Mouse (Mus musculus) forebrain, embryonic 11.5 days (tissue): ENCODE data around the gene Sowahd. TPM values are rescaled to one million over a fixed set of nuclear protein-coding genes. Genes with fewer than 3 reads are reported as not detected.

ENCODE experiments used
- ATAC-seq: fragments of 200-750 bp; cut with Nextera tagmentation; replicated peaks from 2 replicates; pipeline ENCODE4 v1.8.0; 2017; ENCODE audit warnings: moderate TSS enrichment; ENCODE audit not compliant: low FRiP score
- DNase-seq: peaks from one replicate; pipeline ENCODE4 v3.0.0-alpha.2; 2017; ENCODE audit warnings: low spot score
- H3K27ac ChIP-seq: fragments of 300-500 bp; sonication (generic); 2 replicates; pipeline ENCODE4 v1.5.1; 2014; ENCODE audit warnings: low read depth, low read length
- H3K27me3 ChIP-seq: fragments of 300-500 bp; sonication (generic); 2 replicates; pipeline ENCODE4 v1.6.1; 2014; ENCODE audit warnings: mild to moderate bottlenecking, low read length, mixed read lengths; ENCODE audit not compliant: control insufficient read depth, insufficient read depth
- H3K36me3 ChIP-seq: fragments of 300-500 bp; sonication (generic); 2 replicates; pipeline ENCODE4 v1.6.1; 2014; ENCODE audit warnings: mild to moderate bottlenecking, low read length, moderate library complexity, mixed read lengths; ENCODE audit not compliant: control insufficient read depth, insufficient read depth
- H3K4me1 ChIP-seq: fragments of 300-500 bp; sonication (generic); replicated peaks from 2 replicates; pipeline ENCODE4 v1.6.1; 2014; ENCODE audit warnings: low read length, mixed read lengths; ENCODE audit not compliant: control insufficient read depth, insufficient read depth
- H3K4me2 ChIP-seq: fragments of 300-500 bp; sonication (generic); 2 replicates; pipeline ENCODE4 v1.6.1; 2014; ENCODE audit warnings: low read depth, mild to moderate bottlenecking, low read length, moderate library complexity, mixed read lengths; ENCODE audit not compliant: severe bottlenecking
- H3K4me3 ChIP-seq: fragments of 300-500 bp; sonication (generic); 2 replicates; pipeline ENCODE4 v1.5.1; 2014; ENCODE audit warnings: low read depth, low read length
- H3K9ac ChIP-seq: fragments of 300-500 bp; sonication (generic); 2 replicates; pipeline ENCODE4 v1.6.1; 2014; ENCODE audit warnings: low read length
- H3K9me3 ChIP-seq: fragments of 300-500 bp; sonication (generic); 2 replicates; pipeline ENCODE4 v1.6.1; 2016; ENCODE audit warnings: low read length, mixed read lengths; ENCODE audit not compliant: control insufficient read depth
- WGBS: fragments of 180-500 bp; shearing (Covaris S2); extraction: QIAGEN DNeasy Blood & Tissue Kit; methylation state at CpG from one replicate; pipeline ENCODE4 v1.1.7; 2014; 5-methylcytosine and 5-hydroxymethylcytosine counted together
- polyA plus RNA-seq: library from polyadenylated mRNA; unstranded; fragments of >200 nt; fragmentation: Nextera tagmentation; extraction: Ambion mirVana; gene quantifications from 2 replicates; pipeline ENCODE4 v1.2.1, GENCODE M21; 2014

The Sowahd gene
- polyA plus RNA-seq, 1 experiment from 2014 or later, result not detected

DNA sequence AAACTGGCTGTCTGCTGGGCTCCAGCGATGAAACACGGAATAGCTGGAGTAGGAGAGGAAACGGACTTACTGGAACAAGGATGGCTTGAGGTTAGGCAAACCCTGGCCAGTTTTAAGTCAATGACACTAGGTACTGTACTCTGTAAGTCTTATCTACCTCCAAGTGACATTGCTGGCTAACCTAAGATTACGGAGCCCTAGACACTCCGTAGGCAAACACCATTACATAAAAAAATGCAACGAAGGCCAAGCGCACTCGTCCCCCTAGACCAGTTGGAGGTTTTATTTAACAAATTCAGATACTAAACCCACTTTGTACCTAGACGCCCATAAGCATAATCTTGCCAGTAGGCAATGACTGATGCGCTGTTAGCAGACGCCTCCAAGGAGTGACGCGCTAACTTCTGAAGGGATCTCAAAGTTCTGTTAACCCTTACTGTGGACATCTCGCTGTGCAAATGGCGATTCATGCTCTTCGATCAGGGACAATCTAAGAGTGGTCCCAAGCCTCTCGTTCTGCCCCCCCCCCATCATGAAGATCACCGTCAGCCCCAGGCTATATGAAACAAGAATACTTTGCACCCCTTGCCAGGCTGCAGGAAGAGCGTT lies 35.8 kb downstream of the Sowahd start:
- Histone ChIP-seq H3K27me3 (no peaks in the 10 kb centered on the region), H3K4me3 (peak overlapping the region; percentile 56), H3K9me3 (no peaks in the 10 kb centered on the region), H3K36me3 (peaks cover 3% of the 10 kb centered on the region; the same call in 1 of the 2 replicates), H3K9ac (peak overlapping the region; percentile 81), H3K4me2 (peak overlapping the region; percentile 59), H3K27ac (peak overlapping the region; percentile 64; the same call in 1 of the 2 replicates), H3K4me1 (no peaks in the 10 kb centered on the region)
- ATAC-seq, result no peak; the same call in none of the 2 replicates
- no peak for DNase-seq
- WGBS, result 23% methylated on average over 19 of the region's 19 CpGs

DNA sequence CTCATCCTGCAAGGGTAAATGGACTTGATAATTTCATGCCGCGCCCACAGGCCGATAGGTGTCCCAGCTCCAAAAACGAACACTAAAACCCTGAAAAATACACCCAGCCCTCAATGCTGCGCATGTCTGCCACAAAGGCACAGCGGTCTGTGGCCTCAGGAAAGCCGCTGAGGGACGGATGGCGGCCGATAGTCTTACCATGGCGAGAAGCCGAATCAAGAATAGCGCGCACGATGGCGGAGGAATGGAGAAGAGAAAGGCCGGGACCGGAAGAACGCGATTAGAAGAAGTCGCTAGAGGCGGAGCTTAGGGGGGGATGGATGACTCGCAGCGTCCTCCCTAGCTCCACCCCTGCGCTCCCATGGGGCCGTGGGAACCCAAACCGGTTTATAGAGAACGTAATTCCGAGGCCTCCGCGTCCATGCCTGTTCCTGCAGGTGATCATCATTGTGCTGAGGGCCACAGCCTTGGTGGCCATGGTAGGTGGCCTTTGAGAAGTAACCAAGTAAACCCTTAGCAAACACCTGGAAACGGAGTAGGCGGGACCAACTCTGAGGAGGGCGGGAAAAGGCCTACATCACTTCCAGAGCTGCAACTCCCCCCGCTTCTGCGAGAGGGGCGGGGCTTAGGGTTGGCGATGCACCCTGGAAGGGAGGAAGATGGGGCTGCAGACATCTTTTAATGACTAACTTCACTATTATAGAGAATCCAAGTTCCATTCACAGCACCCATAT lies 36.4 kb downstream of the Sowahd start, which contains the start of gene Rpl39:
Gene Rpl39, minus strand, starts transcription at position 476 of the 734 bp plus-strand sequence.
- WGBS, result 15% methylated on average over 37 of the region's 38 CpGs
- Histone ChIP-seq H3K36me3 (peaks cover 3% of the 10 kb centered on the region; the same call in 1 of the 2 replicates), H3K27me3 (no peaks in the 10 kb centered on the region), H3K9me3 (no peaks in the 10 kb centered on the region), H3K27ac (peak within 1 kb of the TSS; percentile 66), H3K9ac (peak within 1 kb of the TSS; percentile 81), H3K4me2 (peak within 1 kb of the TSS; percentile 59), H3K4me1 (no peaks in the 10 kb centered on the region), H3K4me3 (peak within 1 kb of the TSS; percentile 56)
- peak; percentile 86 for DNase-seq
- ATAC-seq, result peak; percentile 95

DNA sequence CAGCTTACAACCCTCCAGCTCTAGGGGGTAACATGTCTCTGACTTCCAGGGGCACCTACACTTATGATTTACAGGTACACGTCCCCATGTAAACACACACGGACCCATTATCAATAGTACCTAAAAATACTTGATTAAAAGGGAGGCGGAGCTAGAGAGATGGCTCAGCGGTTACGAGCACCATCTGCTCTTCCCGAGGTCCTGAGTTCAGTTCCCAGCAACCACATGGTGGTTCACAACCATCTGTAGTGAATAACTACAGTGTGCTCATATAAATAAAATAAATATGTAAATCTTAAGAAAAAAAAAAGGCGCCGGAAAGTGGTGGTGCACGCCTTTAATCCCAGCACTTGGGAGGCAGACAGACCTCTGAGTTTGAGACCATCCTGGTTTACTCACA lies 37.0 kb downstream of the Sowahd start:
- Histone ChIP-seq H3K4me2 (peak overlapping the region; percentile 36; the same call in 1 of the 2 replicates), H3K4me1 (no peaks in the 10 kb centered on the region), H3K9me3 (no peaks in the 10 kb centered on the region), H3K9ac (peak overlapping the region; percentile 52; the same call in 1 of the 2 replicates), H3K4me3 (peak overlapping the region; percentile 56), H3K36me3 (peaks cover 3% of the 10 kb centered on the region; the same call in 1 of the 2 replicates), H3K27ac (peak overlapping the region; percentile 53; the same call in 1 of the 2 replicates), H3K27me3 (no peaks in the 10 kb centered on the region)
- DNase-seq (no peak), ATAC-seq (no peak)
- WGBS, result 23% methylated on average over 9 of the region's 9 CpGs

DNA sequence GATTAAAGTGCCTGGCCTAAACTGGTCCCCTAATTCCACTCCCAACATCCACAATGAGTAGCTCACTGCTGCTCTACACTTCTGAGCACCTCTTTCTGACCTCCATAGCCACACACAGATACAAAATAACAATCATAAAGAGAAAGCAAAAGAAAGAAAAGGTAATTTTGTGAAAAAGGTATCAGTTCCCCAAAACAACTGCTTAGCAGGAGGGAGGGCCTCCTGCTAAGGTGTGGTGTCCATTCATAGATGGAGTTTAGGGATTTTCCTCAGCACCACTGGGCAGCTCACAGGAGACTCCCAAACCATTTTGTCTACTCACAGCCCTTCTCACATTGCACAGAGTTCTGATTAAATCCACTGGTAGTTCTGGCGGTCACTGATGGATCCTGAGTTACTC lies 40.1 kb downstream of the Sowahd start:
- H3K4me1 ChIP-seq, result no peaks in the 10 kb centered on the region
- H3K4me2 ChIP-seq, result no peak overlapping the region
- WGBS, result 83% methylated on average over 1 of the region's 1 CpGs
- no peak overlapping the region for H3K9ac ChIP-seq
- no peak overlapping the region for H3K4me3 ChIP-seq
- ATAC-seq (no peak), DNase-seq (no peak)
- H3K27me3 ChIP-seq, result no peaks in the 10 kb centered on the region
- H3K36me3 ChIP-seq, result no peaks in the 10 kb centered on the region
- no peaks in the 10 kb centered on the region for H3K9me3 ChIP-seq
- no peak overlapping the region for H3K27ac ChIP-seq

DNA sequence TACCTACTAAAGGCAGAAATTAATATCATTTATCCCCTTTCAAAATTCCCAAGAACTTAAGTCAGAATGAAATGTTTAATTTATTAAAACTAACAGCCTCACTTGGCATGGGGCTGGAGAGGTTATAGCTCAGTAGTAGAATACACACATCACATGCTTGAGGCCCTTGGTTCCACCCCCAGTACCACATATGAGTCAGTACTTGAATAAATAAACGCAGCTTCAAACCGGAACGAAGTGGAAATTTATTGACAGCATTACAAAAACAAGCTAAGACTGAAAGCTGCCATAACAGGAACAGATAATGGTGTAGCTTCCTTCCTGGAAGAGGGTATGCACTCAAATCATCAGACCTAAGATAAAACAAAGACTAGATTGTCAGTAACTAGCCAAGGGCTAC lies 42.8 kb downstream of the Sowahd start:
- Histone ChIP-seq H3K36me3 (no peaks in the 10 kb centered on the region), H3K4me1 (no peaks in the 10 kb centered on the region), H3K4me2 (no peak overlapping the region), H3K27ac (no peak overlapping the region), H3K9me3 (no peaks in the 10 kb centered on the region), H3K27me3 (no peaks in the 10 kb centered on the region), H3K9ac (no peak overlapping the region), H3K4me3 (no peak overlapping the region)
- WGBS, result 93% methylated on average over 3 of the region's 3 CpGs
- ATAC-seq, result no peak
- no peak for DNase-seq

GRCm38 (mm10) chrX:37095106-37095768 lies 46.6 kb downstream of the Sowahd start:
- H3K9ac ChIP-seq, result no peak overlapping the region
- no peaks in the 10 kb centered on the region for H3K4me1 ChIP-seq
- DNase-seq (no peak), ATAC-seq (no peak)
- H3K36me3 ChIP-seq, result no peaks in the 10 kb centered on the region; the same call in 1 of the 2 replicates
- no peak overlapping the region for H3K27ac ChIP-seq
- H3K4me3 ChIP-seq, result no peak overlapping the region
- H3K9me3 ChIP-seq, result no peaks in the 10 kb centered on the region
- WGBS, result 92% methylated on average over 11 of the region's 11 CpGs
- no peaks in the 10 kb centered on the region for H3K27me3 ChIP-seq
- H3K4me2 ChIP-seq, result no peak overlapping the region

DNA sequence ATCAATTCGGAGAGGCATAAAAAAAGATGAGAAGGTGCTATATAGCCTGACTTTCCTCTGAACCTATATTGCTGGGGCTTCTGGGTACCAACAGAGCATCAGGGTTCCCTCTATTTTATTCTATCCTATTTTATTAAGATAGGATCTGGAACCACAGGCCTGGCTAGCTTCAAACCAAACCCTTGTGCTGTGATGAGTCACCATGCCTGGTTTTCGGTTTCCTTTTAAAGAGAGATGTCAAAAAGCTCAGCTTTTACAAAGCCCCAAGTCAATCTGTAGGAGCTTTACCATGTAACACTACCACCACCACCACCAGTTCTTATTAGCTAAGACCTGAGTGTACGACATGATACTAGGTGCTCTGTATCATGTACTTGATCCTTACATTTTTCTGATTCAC lies 50.0 kb downstream of the Sowahd start:
- no peak overlapping the region for H3K4me2 ChIP-seq
- 97% methylated on average over 3 of the region's 3 CpGs for WGBS
- H3K9me3 ChIP-seq, result no peaks in the 10 kb centered on the region
- no peak overlapping the region for H3K27ac ChIP-seq
- no peaks in the 10 kb centered on the region for H3K4me1 ChIP-seq
- no peaks in the 10 kb centered on the region for H3K27me3 ChIP-seq
- no peak overlapping the region for H3K9ac ChIP-seq
- DNase-seq, result no peak
- no peak for ATAC-seq
- H3K36me3 ChIP-seq, result no peaks in the 10 kb centered on the region; the same call in 1 of the 2 replicates
- H3K4me3 ChIP-seq, result no peak overlapping the region
